Mouse (Mus musculus) Muller cell, postnatal 12 days (primary cell): ENCODE results near the gene Tmem198.
A peak's percentile ranks its signal among the peaks of the same experiment; 100 is the strongest.

ENCODE experiments used
- DNase-seq: peaks from one replicate; pipeline ENCODE4 v3.0.0-alpha.2; 2015; ENCODE audit errors: inconsistent ontology term

The Tmem198 gene

GRCm38 (mm10) chr1:75455433-75455832, 23.9 kb upstream of the Tmem198 start:
- no peak for DNase-seq

DNA sequence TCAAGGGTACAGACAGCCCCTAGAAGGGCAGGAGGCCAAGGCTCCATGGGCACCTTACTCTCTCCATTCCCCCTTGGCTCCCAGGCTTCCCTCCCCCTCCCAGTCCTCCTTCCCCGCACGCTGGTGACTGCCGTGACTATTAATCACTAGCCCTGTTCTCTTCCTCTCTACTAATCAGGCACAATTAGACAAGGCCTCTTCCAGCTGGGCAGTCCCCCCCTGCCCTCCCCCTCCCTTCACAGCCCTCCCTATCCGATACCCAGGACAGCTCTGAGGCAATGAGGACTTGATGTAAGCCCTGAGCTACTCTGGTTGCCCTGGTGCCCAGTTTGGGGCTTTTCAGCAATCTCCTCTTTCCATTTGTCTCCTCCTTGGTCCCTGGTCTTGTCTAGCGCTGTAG, 23.4 kb upstream of the Tmem198 start:
- peak; percentile 30 for DNase-seq

GRCm38 (mm10) chr1:75456746-75457564, 22.4 kb upstream of the Tmem198 start:
- no peak for DNase-seq

- no peak for DNase-seq
Observed at GRCm38 (mm10) chr1:75457710-75458024, 21.7 kb upstream of the Tmem198 start.

- DNase-seq = peak; percentile 62
Observed at GRCm38 (mm10) chr1:75458025-75458788, 21.1 kb upstream of the Tmem198 start.

DNA sequence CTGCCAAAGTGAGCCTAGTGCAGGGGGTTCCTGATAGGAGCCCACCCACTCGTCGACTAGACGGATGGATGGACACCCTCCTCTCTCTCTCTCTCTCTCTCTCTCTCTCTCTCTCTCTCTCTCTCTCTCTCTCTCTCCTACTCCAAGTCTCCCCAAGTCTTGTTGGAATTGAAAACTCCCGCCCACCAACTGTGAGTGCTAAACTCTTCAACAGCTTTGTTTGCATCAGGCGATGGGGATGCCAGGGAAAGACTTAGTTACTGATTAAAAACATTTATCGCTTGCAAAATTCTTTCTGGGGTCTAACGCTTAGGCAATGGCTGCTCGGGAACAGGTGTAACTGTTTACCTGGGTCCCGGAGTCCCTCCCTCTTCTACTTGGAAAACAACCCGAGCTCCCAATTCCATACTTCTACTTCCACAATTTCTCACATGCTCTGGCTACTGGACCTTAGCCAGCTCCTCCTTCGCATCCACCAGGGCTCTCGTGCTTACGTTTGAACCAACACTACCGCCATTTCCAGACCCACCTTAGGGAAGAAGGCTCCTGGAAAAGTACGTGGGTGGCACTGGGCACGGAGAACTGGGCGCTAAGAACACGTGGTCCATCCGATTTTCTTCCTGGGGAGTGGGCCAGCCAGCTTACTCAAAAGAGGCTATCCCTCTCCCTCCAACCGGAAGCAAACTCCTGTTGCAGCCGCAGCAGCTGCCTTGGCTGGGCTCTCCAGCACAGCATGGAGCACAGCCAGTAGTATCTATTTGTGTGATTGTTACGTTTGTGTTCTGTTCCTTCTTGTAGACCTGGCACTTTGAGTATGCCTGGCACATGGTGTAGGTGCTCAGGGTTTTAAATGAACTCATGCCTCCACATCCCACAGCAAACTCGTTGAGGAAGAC, 20.3 kb upstream of the Tmem198 start:
- DNase-seq = no peak

- DNase-seq = no peak
Observed at GRCm38 (mm10) chr1:75460297-75460696, 19.0 kb upstream of the Tmem198 start.

DNA sequence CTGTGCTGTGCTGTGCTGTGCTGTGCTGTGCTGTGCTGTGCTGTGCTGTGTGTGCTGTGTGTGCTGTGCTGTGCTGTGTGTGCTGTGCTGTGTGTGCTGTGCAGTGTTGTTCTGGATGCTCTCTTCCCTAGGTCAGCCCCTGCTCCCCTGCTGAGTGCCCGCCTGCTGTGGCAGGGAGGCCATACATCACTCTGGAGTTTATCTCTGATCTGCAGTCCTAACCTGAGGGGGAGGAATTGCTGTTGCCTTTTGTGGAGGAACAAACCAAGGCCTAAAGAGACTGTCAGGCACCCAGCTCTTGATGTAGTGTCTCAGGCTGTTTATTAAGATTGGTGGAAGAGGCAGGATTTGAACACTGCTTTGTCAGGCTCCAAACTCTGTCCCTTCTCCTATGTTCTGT, 16.7 kb upstream of the Tmem198 start:
- no peak for DNase-seq

DNA sequence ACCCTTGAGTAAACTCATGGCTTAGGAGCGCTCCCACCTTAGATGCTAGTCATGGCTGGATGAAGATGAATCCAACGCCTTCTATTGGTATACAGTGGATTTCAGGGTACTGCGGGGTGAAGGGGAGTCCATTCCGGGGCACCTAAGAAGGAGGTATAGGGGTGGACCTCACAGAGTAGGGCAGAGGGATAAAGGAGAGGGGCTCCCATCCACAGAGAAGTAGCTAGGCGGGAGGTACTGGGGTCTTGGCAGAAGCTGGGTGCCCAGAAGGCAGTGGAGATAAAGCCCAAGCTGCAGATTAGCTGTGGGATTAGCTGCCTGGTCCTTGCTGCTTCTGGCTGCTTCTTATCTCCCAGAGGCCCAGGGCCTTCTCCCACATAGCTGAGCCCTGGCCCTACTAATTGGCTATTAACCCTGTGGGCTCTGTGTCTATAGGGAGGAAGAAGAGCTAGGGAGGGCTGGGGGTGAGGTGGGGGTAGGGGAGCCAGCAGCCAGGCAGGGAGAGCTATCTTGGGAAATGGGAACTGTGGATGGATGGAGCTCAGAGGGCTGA, 15.6 kb upstream of the Tmem198 start:
- DNase-seq = no peak

- peak; percentile 64 for DNase-seq
Observed at GRCm38 (mm10) chr1:75467215-75467927, 12.0 kb upstream of the Tmem198 start.

GRCm38 (mm10) chr1:75469287-75469825, 10.0 kb upstream of the Tmem198 start:
- DNase-seq = no peak

DNA sequence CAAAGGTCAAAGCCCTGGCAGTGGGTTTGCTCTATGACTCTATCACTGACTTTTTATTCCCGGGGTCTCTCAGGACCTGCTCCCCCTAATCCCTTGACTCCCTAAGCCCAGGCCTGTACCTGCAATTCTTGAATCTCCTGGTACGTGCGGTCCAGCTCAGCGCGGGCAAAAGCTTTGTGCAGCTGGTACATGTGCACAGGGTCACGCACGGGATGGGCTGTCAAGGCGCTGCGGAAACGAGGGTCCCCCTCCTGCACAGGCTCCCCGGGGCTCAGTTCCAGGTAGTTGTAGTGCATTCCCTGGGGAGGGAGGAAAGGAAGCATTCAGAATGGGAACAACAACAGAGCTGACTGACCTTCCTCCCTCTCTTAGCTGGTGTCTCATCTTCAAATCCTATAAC, 2.9 kb upstream of the Tmem198 start:
- DNase-seq = no peak

- DNase-seq = peak; percentile 82
Observed at GRCm38 (mm10) chr1:75477264-75477965, 1.9 kb upstream of the Tmem198 start.

- no peak for DNase-seq
Observed at GRCm38 (mm10) chr1:75477966-75478290, 1.4 kb upstream of the Tmem198 start.

DNA sequence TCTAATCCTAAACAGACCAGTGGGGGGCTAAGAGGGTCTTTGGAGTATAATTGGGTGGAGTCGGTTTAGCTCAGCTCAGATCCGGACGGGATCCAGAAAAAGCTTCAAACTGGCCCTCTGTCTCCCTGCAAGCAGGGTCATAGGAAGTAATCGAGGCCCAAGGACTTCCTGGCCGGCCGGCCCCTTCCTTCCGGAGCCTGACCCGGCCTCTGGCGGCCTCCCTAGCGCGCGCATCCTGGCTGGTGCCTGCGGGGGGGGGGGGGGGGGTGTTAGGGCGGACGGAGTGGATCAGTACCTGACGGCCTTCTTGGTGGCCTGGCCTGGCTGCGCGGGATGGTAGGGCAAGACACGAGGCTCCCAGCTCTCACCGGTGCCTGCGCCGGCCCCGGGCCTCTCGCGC, 835 bp upstream of the Tmem198 start:
- DNase-seq = no peak

- DNase-seq = no peak
Observed at GRCm38 (mm10) chr1:75479635-75479989, 280 bp downstream of the Tmem198 start.

DNA sequence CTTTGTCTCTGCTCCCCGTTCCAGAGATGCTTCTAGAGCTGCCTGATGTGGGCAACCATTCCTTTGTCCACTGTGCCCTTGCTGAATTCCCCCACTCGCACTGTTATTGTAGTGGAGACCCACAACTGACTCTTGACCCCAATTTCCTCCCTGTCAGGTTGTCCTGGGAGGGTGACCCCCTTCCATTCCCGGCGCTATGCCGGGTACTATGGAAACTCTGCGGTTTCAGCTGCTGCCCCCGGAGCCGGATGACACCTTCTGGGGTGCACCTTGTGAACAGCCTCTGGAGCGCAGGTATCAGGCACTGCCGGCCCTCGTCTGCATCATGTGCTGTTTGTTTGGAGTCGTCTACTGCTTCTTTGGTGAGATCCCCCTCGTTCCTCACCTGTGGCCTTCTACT, 704 bp downstream of the Tmem198 start:
- no peak for DNase-seq

DNA sequence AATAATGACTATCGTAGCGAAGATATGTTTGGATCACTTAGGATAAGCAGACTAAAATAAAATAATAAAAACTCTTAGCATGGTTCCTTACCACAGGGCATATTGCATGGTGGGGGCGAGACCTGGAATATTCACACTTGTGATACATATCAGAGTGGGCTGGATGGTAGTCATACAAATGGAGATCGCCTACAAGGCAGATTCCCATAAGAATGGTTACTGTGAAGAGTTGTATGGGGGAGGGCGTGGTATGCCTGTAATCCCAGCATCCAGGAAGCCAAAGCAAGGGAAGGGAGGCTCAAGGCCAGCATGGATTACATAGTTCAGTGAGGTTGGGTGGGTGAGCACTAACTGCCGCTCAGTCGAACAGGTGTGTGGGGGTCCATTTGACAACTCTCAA, 1.4 kb downstream of the Tmem198 start:
- DNase-seq = no peak

GRCm38 (mm10) chr1:75486561-75486960, 7.2 kb downstream of the Tmem198 start:
- no peak for DNase-seq

DNA sequence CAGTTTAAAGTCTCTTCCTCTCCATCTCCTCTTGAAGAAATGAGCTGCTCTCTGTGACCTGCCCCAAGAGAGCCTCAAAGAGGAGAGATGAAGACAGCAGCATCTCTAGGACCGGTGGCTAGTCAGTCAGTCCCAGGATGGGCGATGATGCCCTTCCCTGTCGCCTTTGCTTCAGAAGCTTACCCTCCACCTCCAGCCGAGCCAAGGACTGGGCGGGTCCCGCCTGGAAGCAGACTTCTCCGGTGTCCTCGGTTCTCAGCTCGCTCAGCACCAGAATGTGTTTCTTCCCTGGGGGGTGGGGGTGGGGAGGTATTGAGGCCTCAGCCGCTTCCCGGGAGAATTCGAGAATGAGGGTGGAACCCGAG, 7.7 kb downstream of the Tmem198 start:
- DNase-seq = no peak
